Mouse (Mus musculus) limb, embryonic 13.5 days (tissue): ENCODE data around the gene Gm37240. TPM values are rescaled to one million over a fixed set of nuclear protein-coding genes. Genes with fewer than 3 reads are reported as not detected.

ENCODE experiments used
- ATAC-seq: fragments of 200-750 bp; cut with Nextera tagmentation; 2 replicates; pipeline ENCODE4 v1.8.0; 2017; ENCODE audit warnings: low read depth, moderate number of reproducible peaks, moderate TSS enrichment; ENCODE audit not compliant: low FRiP score
- H3K27ac ChIP-seq: fragments of 300-500 bp; sonication (generic); 2 replicates; pipeline ENCODE4 v1.5.1; 2015; ENCODE audit warnings: inconsistent platforms, mild to moderate bottlenecking, moderate library complexity
- H3K27me3 ChIP-seq: fragments of 300-500 bp; sonication (generic); 2 replicates; pipeline ENCODE4 v1.6.1; 2015; ENCODE audit warnings: mild to moderate bottlenecking, inconsistent platforms
- H3K36me3 ChIP-seq: fragments of 300-500 bp; sonication (generic); 2 replicates; pipeline ENCODE4 v1.6.1; 2015; ENCODE audit warnings: inconsistent platforms, mild to moderate bottlenecking, moderate library complexity
- H3K4me1 ChIP-seq: fragments of 300-500 bp; sonication (generic); 2 replicates; pipeline ENCODE4 v1.6.1; 2015; ENCODE audit warnings: inconsistent platforms
- H3K4me2 ChIP-seq: fragments of 300-500 bp; sonication (generic); replicated peaks from 2 replicates; pipeline ENCODE4 v1.6.1; 2015; ENCODE audit warnings: inconsistent platforms, mild to moderate bottlenecking, moderate library complexity
- H3K4me3 ChIP-seq: fragments of 300-500 bp; sonication (generic); 2 replicates; pipeline ENCODE4 v1.5.1; 2015; ENCODE audit warnings: moderate library complexity, mild to moderate bottlenecking, inconsistent platforms
- H3K9ac ChIP-seq: fragments of 300-500 bp; sonication (generic); 2 replicates; pipeline ENCODE4 v1.6.1; 2015; ENCODE audit warnings: mild to moderate bottlenecking, inconsistent platforms
- H3K9me3 ChIP-seq: fragments of 300-500 bp; sonication (generic); 2 replicates; pipeline ENCODE4 v1.6.1; 2016; ENCODE audit warnings: inconsistent platforms
- WGBS: fragments of 180-500 bp; shearing (Covaris S2); methylation state at CpG from one replicate; pipeline ENCODE4 v1.1.7; 2015; 5-methylcytosine and 5-hydroxymethylcytosine counted together
- polyA plus RNA-seq: library from polyadenylated mRNA; unstranded; fragments of >200 nt; fragmentation: Nextera tagmentation; extraction: Ambion mirVana; gene quantifications from 2 replicates; pipeline ENCODE4 v1.2.1, GENCODE M21; 2015

Gene Gm37240
- polyA plus RNA-seq, 1 experiment from 2014 or later, result 6.1 TPM

- 74% methylated on average over 2 of the region's 2 CpGs for WGBS
- peaks cover 3% of the 10 kb centered on the region; the same call in 1 of the 2 replicates for H3K9me3 ChIP-seq
- H3K27ac ChIP-seq, result no peak overlapping the region
- H3K9ac ChIP-seq, result no peak overlapping the region
- no peak for ATAC-seq
- no peak overlapping the region for H3K4me3 ChIP-seq
- no peaks in the 10 kb centered on the region for H3K36me3 ChIP-seq
- H3K4me1 ChIP-seq, result peaks cover 20% of the 10 kb centered on the region
- H3K27me3 ChIP-seq, result no peaks in the 10 kb centered on the region
- no peak overlapping the region for H3K4me2 ChIP-seq
Measured at GRCm38 (mm10) chr3:84771980-84772379, 1115.3 kb downstream of the Gm37240 start.

DNA sequence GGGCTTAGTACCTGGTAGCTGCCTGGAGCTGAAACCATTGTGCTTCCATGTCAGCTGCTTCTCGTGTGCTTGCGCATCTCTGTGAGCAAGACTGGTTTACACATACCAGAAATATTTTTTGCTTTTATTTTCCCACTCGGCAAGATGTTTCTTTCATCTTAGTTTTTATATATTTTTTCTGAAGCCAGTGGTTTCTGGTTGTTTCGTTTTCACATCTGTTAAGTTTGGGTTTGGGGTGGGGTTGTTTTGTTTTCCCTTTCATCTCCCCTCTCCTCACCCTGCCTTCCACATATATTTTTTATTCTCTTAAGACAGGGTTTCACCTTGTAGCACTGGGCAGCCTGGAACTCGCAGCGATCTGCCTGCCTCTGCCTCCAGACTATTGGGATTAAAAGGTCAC, 1116.8 kb downstream of the Gm37240 start:
- H3K9ac ChIP-seq, result no peak overlapping the region
- no peaks in the 10 kb centered on the region for H3K27me3 ChIP-seq
- 79% methylated on average over 6 of the region's 6 CpGs for WGBS
- H3K27ac ChIP-seq, result no peak overlapping the region
- H3K4me1 ChIP-seq, result peaks cover 12% of the 10 kb centered on the region
- H3K4me3 ChIP-seq, result no peak overlapping the region
- no peak for ATAC-seq
- H3K36me3 ChIP-seq, result no peaks in the 10 kb centered on the region
- H3K4me2 ChIP-seq, result no peak overlapping the region
- H3K9me3 ChIP-seq, result peaks cover 3% of the 10 kb centered on the region; the same call in 1 of the 2 replicates

DNA sequence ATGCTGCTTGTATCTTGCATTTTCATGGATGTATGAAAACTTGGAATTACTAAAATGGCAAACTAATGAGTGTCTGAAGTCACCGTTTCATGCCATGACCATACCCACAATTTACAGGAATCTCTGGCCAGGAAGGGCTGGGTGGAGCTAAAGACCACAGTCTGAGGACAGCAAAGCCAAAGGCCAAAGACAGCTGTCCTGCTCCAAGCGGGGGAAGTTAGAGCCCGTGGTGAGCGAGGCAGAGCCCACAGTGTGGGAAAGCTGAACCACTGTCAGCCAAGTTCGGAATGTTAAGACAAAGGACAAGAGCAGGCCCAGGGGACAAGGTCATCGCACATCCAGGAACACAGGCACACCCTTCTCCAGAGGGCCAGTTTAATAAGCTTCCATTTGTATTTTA, 1117.9 kb downstream of the Gm37240 start:
- Histone ChIP-seq H3K9ac (no peak overlapping the region), H3K4me3 (no peak overlapping the region), H3K27me3 (no peaks in the 10 kb centered on the region), H3K36me3 (no peaks in the 10 kb centered on the region), H3K4me2 (no peak overlapping the region), H3K27ac (no peak overlapping the region), H3K9me3 (peaks cover 3% of the 10 kb centered on the region; the same call in 1 of the 2 replicates), H3K4me1 (peaks cover 5% of the 10 kb centered on the region; the same call in 1 of the 2 replicates)
- no peak for ATAC-seq
- 86% methylated on average over 6 of the region's 6 CpGs for WGBS

- WGBS, result 89% methylated on average over 4 of the region's 4 CpGs
- no peaks in the 10 kb centered on the region for H3K36me3 ChIP-seq
- H3K9me3 ChIP-seq, result peaks cover 3% of the 10 kb centered on the region; the same call in 1 of the 2 replicates
- H3K4me3 ChIP-seq, result no peak overlapping the region
- no peak overlapping the region for H3K9ac ChIP-seq
- H3K27me3 ChIP-seq, result no peaks in the 10 kb centered on the region
- H3K27ac ChIP-seq, result no peak overlapping the region
- H3K4me2 ChIP-seq, result no peak overlapping the region
- no peak for ATAC-seq
- H3K4me1 ChIP-seq, result peaks cover under 1% of the 10 kb centered on the region; the same call in 1 of the 2 replicates
Measured at GRCm38 (mm10) chr3:84768940-84769339, 1118.4 kb downstream of the Gm37240 start.

GRCm38 (mm10) chr3:84753816-84754215, 1133.5 kb downstream of the Gm37240 start:
- H3K4me2 ChIP-seq, result no peak overlapping the region
- 84% methylated on average over 2 of the region's 2 CpGs for WGBS
- no peaks in the 10 kb centered on the region for H3K36me3 ChIP-seq
- no peaks in the 10 kb centered on the region for H3K4me1 ChIP-seq
- H3K27me3 ChIP-seq, result no peaks in the 10 kb centered on the region
- H3K9ac ChIP-seq, result no peak overlapping the region
- H3K9me3 ChIP-seq, result no peaks in the 10 kb centered on the region
- H3K4me3 ChIP-seq, result no peak overlapping the region
- no peak overlapping the region for H3K27ac ChIP-seq
- ATAC-seq, result no peak

- H3K36me3 ChIP-seq, result no peaks in the 10 kb centered on the region
- H3K4me1 ChIP-seq, result peaks cover 22% of the 10 kb centered on the region
- H3K9me3 ChIP-seq, result no peaks in the 10 kb centered on the region
- H3K27me3 ChIP-seq, result no peaks in the 10 kb centered on the region; the same call in 1 of the 2 replicates
- no peak overlapping the region for H3K4me2 ChIP-seq
- H3K4me3 ChIP-seq, result no peak overlapping the region
- WGBS, result 63% methylated on average over 5 of the region's 5 CpGs
- no peak overlapping the region for H3K9ac ChIP-seq
- no peak overlapping the region for H3K27ac ChIP-seq
- no peak for ATAC-seq
Measured at GRCm38 (mm10) chr3:84749222-84749621, 1138.1 kb downstream of the Gm37240 start.

GRCm38 (mm10) chr3:84748139-84748538, 1139.2 kb downstream of the Gm37240 start:
- Histone ChIP-seq H3K27ac (no peak overlapping the region), H3K27me3 (no peaks in the 10 kb centered on the region; the same call in 1 of the 2 replicates), H3K4me1 (peaks cover 30% of the 10 kb centered on the region), H3K9ac (no peak overlapping the region), H3K36me3 (no peaks in the 10 kb centered on the region), H3K4me3 (no peak overlapping the region), H3K4me2 (no peak overlapping the region), H3K9me3 (no peaks in the 10 kb centered on the region)
- ATAC-seq, result no peak
- WGBS, result 74% methylated on average over 5 of the region's 5 CpGs

DNA sequence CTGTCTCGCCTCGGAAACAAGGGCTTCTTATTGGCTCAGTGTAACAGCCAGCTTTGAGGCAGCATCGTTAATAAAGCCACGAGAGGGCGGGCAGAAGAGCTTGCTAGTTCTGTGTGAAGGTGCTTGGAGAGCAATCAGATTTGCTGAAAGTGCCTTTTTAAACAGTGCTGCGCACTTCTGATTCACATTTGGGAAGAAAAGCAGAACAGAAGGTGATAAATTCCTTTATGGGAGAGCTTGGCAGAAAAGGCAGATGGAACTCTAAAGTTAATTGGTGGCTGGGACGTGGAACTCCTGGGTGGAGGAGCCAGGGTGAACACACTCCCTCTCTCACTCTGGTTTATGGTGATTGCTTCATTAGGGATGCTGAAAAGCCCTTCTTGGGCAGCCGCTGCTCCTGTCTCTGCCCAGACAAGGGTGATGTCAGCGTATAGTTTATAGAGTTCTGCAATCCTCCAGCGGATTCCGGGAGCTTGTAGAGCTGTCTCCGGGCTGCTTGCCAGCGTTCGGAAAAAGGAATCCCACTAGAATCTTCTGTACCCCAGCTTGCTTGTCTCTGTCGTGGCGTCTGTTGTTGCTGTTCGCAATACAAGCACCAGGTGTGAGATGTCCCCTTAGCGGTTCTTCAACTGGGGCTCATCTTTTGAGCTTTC, 1141.7 kb downstream of the Gm37240 start:
- no peaks in the 10 kb centered on the region; the same call in 1 of the 2 replicates for H3K27me3 ChIP-seq
- H3K4me1 ChIP-seq, result peaks cover 30% of the 10 kb centered on the region
- H3K4me3 ChIP-seq, result peak overlapping the region; percentile 7
- peak overlapping the region; percentile 73; the same call in 1 of the 2 replicates for H3K27ac ChIP-seq
- peak; percentile 75; the same call in 1 of the 2 replicates for ATAC-seq
- H3K9me3 ChIP-seq, result no peaks in the 10 kb centered on the region
- peak overlapping the region; percentile 49 for H3K4me2 ChIP-seq
- H3K36me3 ChIP-seq, result no peaks in the 10 kb centered on the region
- 16% methylated on average over 18 of the region's 18 CpGs for WGBS
- H3K9ac ChIP-seq, result no peak overlapping the region

GRCm38 (mm10) chr3:84744707-84745106, 1142.6 kb downstream of the Gm37240 start:
- Histone ChIP-seq H3K4me1 (peaks cover 30% of the 10 kb centered on the region), H3K27ac (peak overlapping the region; percentile 73), H3K4me2 (peak overlapping the region; percentile 49), H3K36me3 (no peaks in the 10 kb centered on the region), H3K27me3 (no peaks in the 10 kb centered on the region; the same call in 1 of the 2 replicates), H3K4me3 (no peak overlapping the region), H3K9ac (no peak overlapping the region), H3K9me3 (no peaks in the 10 kb centered on the region)
- peak; percentile 67 for ATAC-seq
- 29% methylated on average over 13 of the region's 13 CpGs for WGBS

- H3K36me3 ChIP-seq, result no peaks in the 10 kb centered on the region
- peaks cover 23% of the 10 kb centered on the region for H3K4me1 ChIP-seq
- 14% methylated on average over 10 of the region's 10 CpGs for WGBS
- peak; percentile 49; the same call in 1 of the 2 replicates for ATAC-seq
- H3K4me3 ChIP-seq, result no peak overlapping the region
- no peaks in the 10 kb centered on the region; the same call in 1 of the 2 replicates for H3K27me3 ChIP-seq
- peak overlapping the region; percentile 26; the same call in 1 of the 2 replicates for H3K4me2 ChIP-seq
- H3K27ac ChIP-seq, result no peak overlapping the region
- no peaks in the 10 kb centered on the region for H3K9me3 ChIP-seq
- no peak overlapping the region for H3K9ac ChIP-seq
Measured at GRCm38 (mm10) chr3:84740050-84740596, 1147.2 kb downstream of the Gm37240 start.

DNA sequence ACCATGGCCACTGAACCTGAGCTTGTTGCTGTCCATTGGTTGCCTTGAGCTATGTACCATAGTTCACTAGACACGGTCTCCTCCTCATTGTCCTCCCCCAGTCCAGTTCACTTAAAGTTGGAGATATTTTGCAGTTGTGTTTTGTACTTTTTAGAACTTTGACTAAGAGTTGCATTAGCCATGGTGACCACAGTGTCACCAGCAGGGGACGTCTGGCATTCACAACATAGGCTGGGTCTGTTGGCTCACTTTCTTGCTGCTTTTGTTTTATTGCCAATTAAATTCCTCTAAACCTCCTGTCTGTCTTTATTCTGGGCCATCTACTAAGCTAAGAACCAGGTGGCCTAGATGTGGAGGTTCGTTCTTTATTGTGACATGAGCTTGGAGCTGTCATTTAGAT, 1150.2 kb downstream of the Gm37240 start:
- Histone ChIP-seq H3K27me3 (peaks cover 9% of the 10 kb centered on the region), H3K27ac (no peak overlapping the region), H3K4me2 (no peak overlapping the region), H3K4me3 (no peak overlapping the region), H3K9ac (no peak overlapping the region), H3K4me1 (peaks cover 30% of the 10 kb centered on the region), H3K9me3 (no peaks in the 10 kb centered on the region), H3K36me3 (no peaks in the 10 kb centered on the region)
- no peak for ATAC-seq
- WGBS, result 58% methylated on average over 3 of the region's 3 CpGs

- Histone ChIP-seq H3K9ac (no peak overlapping the region), H3K27me3 (peaks cover 9% of the 10 kb centered on the region), H3K27ac (no peak overlapping the region), H3K9me3 (no peaks in the 10 kb centered on the region), H3K4me2 (no peak overlapping the region), H3K4me1 (peaks cover 44% of the 10 kb centered on the region), H3K36me3 (no peaks in the 10 kb centered on the region), H3K4me3 (no peak overlapping the region)
- ATAC-seq, result no peak
- 38% methylated on average over 10 of the region's 10 CpGs for WGBS
Measured at GRCm38 (mm10) chr3:84735716-84736115, 1151.6 kb downstream of the Gm37240 start.
